16 mouse cellular contexts compared by ENCODE assay signal in genomic region chr19:53919541-53919940, GRCm38 (mm10).
"Had no signal": no experiment of that assay in that cellular context is flagged by ENCODE, and none has a peak within 500 bp of the region (broad histone marks: within the 10 kb centered on the region; RNA-seq: fewer than 3 reads in every experiment).

No protein-coding gene starts in this region.

- DNase-seq: heart, postnatal 10 days; heart, postnatal 14 days; heart, postnatal 36 days; heart, postnatal 4 days; kidney, adult 11 months; kidney, adult 18-20 months; kidney, adult 2 months; kidney, adult 8-10 months; kidney, adult 9 months; kidney, postnatal 10 days; kidney, postnatal 14 days; kidney, postnatal 25 days; kidney, postnatal 36 days; kidney, postnatal 4 days; layer of hippocampus, adult 9-11 months; layer of hippocampus, postnatal 36 days had no signal
